Mouse (Mus musculus) small intestine, adult 2 months (tissue): ENCODE data around the gene Rasgrp4.

Experiments
- CTCF ChIP-seq: fragments of 200-500 bp; IDR thresholded peaks from 2 replicates; pipeline ENCODE4 v1.5.1; 2012; ENCODE audit warnings: low read depth, mild to moderate bottlenecking, control low read depth, inconsistent platforms, low read length, moderate library complexity, mixed read lengths; ENCODE audit not compliant: insufficient replicate concordance, insufficient read length; ENCODE audit errors: extremely low read depth
- POLR2A ChIP-seq: fragments of 200-500 bp; IDR thresholded peaks from 2 replicates; pipeline ENCODE4 v1.6.1; 2012; ENCODE audit warnings: low read depth, mild to moderate bottlenecking, control low read depth, inconsistent platforms, low read length, moderate library complexity

- TF ChIP-seq POLR2A (no peak), CTCF (no peak)
These were observed 25.4 kb upstream of the Rasgrp4 start for GRCm38 (mm10) chr7:29108992-29109955.
